Mouse (Mus musculus) lung, postnatal 4 days (tissue): Measurements from ENCODE around the gene Nrxn3.

ENCODE experiments used
- DNase-seq, 2 experiments: peaks; one replicate each; pipeline ENCODE4 v3.0.0; 2021

Nrxn3 gene

GRCm38 (mm10) chr12:89553223-89553880 lies 830.7 kb downstream of the Nrxn3 start:
- DNase-seq, result no peak

- no peak for DNase-seq
Measured at GRCm38 (mm10) chr12:89554171-89554570, 831.5 kb downstream of the Nrxn3 start.

GRCm38 (mm10) chr12:89554740-89555430 lies 832.2 kb downstream of the Nrxn3 start:
- no peak for DNase-seq

- no peak for DNase-seq
Measured at GRCm38 (mm10) chr12:89558921-89559320, 836.2 kb downstream of the Nrxn3 start.

- no peak for DNase-seq
Measured at GRCm38 (mm10) chr12:89561989-89562565, 839.4 kb downstream of the Nrxn3 start.

GRCm38 (mm10) chr12:89568723-89569377 lies 846.2 kb downstream of the Nrxn3 start:
- no peak for DNase-seq

- DNase-seq, result no peak
Measured at GRCm38 (mm10) chr12:89592459-89592858, 869.8 kb downstream of the Nrxn3 start.

GRCm38 (mm10) chr12:89613670-89614069 lies 891.0 kb downstream of the Nrxn3 start:
- DNase-seq, result no peak

- no peak for DNase-seq
Measured at GRCm38 (mm10) chr12:89625746-89626145, 903.1 kb downstream of the Nrxn3 start.

- no peak for DNase-seq
Measured at GRCm38 (mm10) chr12:89640046-89640445, 917.4 kb downstream of the Nrxn3 start.

GRCm38 (mm10) chr12:89641460-89641859 lies 918.8 kb downstream of the Nrxn3 start:
- DNase-seq, result no peak

GRCm38 (mm10) chr12:89653211-89653610 lies 930.5 kb downstream of the Nrxn3 start:
- no peak for DNase-seq

- DNase-seq, result no peak
Measured at GRCm38 (mm10) chr12:89661219-89661618, 938.5 kb downstream of the Nrxn3 start.

- no peak for DNase-seq
Measured at GRCm38 (mm10) chr12:89668856-89669255, 946.2 kb downstream of the Nrxn3 start.

GRCm38 (mm10) chr12:89672819-89673218 lies 950.1 kb downstream of the Nrxn3 start:
- DNase-seq, result no peak

GRCm38 (mm10) chr12:89685633-89686032 lies 963.0 kb downstream of the Nrxn3 start:
- no peak for DNase-seq

- DNase-seq, result no peak
Measured at GRCm38 (mm10) chr12:89689086-89689485, 966.4 kb downstream of the Nrxn3 start.

GRCm38 (mm10) chr12:89699469-89699868 lies 976.8 kb downstream of the Nrxn3 start:
- DNase-seq, result no peak

- no peak for DNase-seq
Measured at GRCm38 (mm10) chr12:89700937-89701458, 978.3 kb downstream of the Nrxn3 start.

GRCm38 (mm10) chr12:89702931-89703330 lies 980.3 kb downstream of the Nrxn3 start:
- no peak for DNase-seq

GRCm38 (mm10) chr12:89707913-89708312 lies 985.2 kb downstream of the Nrxn3 start:
- DNase-seq, result no peak

GRCm38 (mm10) chr12:89710459-89710858 lies 987.8 kb downstream of the Nrxn3 start:
- DNase-seq, result no peak

GRCm38 (mm10) chr12:89711791-89712190 lies 989.1 kb downstream of the Nrxn3 start:
- DNase-seq, result no peak
